Mouse (Mus musculus): ENCODE measurements around the gene Acadvl. TPM values are rescaled to one million over a fixed set of nuclear protein-coding genes. Genes with fewer than 3 reads are reported as not detected.

The Acadvl gene
- total and polyA plus RNA-seq, 3 experiments = 92.5 to 123 TPM; not detected in 1

DNA sequence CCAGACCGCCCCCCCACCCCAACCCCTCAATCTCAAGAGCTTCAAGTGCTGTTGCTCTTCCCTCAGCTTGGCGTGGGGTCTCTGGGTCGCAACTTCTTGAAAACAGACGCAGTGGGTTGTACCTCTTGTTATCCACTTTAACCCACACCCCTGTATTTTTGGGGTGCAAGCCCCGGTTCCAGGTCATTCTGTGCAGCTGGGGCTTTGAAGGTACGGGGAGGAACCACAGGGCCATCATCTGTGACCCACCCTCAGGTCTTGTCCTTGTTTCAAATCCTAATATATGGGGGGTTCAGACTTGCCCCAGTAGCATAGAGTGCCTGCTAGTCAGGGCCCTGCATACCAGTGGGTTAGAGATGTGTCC, 8.9 kb upstream of the Acadvl start:
- TF ChIP-seq ETS1 (IDR thresholded peaks at IDR 0.05; ENCODE audit: low read depth, low read length) (no peak), TAL1 (IDR thresholded peaks at IDR 0.05; ENCODE audit: low read length) (no peak)
- H3K36me3 ChIP-seq (ENCODE audit: control insufficient read depth in 1 of 2, insufficient read depth in 2 of 2, low read length in 2 of 2) = peaks cover 0 to 15% of the 10 kb centered on the region in 2 experiments; a peak in 2 of 4 replicates
- H3K27ac ChIP-seq (ENCODE audit: control insufficient read depth, low read depth, low read length) = no peak overlapping the region
- DNase-seq (ENCODE audit: low read depth, low spot score) = no peak
- H3K4me1 ChIP-seq (ENCODE audit: control insufficient read depth in 1 of 2, insufficient read depth in 2 of 2, low read length in 2 of 2) = peaks cover 0 to 19% of the 10 kb centered on the region in 2 experiments; a peak in 3 of 4 replicates
- no peaks in the 10 kb centered on the region for H3K9me3 ChIP-seq (replicated peaks; ENCODE audit: insufficient read depth, low read length)
- no peak overlapping the region for H3K9ac ChIP-seq (ENCODE audit: control insufficient read depth, low read depth, low read length, poor library complexity, severe bottlenecking)
- H3K79me2 ChIP-seq (ENCODE audit: control insufficient read depth, insufficient read depth, low read length, poor library complexity) = peaks cover 15% of the 10 kb centered on the region
- H3K27me3 ChIP-seq (ENCODE audit: control insufficient read depth in 1 of 2, insufficient read depth in 2 of 2, low read length in 2 of 2) = no peaks in the 10 kb centered on the region
- no peak overlapping the region for H3K4me3 ChIP-seq (ENCODE audit: control insufficient read depth in 1 of 2, insufficient read depth in 1 of 2, low read depth in 2 of 2, low read length in 2 of 2)

DNA sequence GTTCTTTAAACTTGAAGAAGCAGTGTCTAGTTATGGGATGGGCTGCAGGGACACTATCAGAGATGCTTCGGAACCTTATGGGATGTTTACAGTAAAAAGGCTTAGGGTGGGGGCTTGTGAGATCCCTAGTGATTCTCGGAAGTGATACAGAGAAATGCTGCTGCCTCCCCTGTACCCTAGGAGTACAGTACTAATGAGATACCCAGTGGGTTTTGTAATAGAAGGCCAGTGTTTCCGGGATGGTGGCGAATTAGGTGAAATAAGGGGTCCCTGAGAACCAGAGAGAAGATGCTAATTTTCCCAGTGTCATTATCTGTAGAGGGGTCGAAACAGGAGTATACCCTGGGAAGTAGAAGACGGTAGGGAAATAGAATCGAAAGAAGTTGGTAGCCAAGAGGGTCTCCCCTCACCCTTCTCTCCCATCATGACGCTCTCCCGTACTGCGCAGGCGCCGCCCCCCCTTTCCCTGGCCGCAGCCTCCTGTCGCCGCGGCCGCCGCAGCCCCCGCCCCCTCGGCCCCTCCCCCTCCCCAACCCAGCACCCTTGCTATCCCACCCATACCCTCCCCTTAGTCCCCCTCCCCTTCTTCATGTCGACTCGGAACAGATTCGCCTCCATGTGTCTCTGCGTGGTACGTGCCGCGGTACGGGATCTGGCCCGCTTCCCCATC, 8.4 kb upstream of the Acadvl start:
- no peak overlapping the region for H3K27ac ChIP-seq (ENCODE audit: control insufficient read depth, low read depth, low read length)
- no peaks in the 10 kb centered on the region for H3K9me3 ChIP-seq (replicated peaks; ENCODE audit: insufficient read depth, low read length)
- H3K79me2 ChIP-seq (ENCODE audit: control insufficient read depth, insufficient read depth, low read length, poor library complexity) = peaks cover 20% of the 10 kb centered on the region
- no peaks in the 10 kb centered on the region for H3K27me3 ChIP-seq (ENCODE audit: control insufficient read depth in 1 of 2, insufficient read depth in 2 of 2, low read length in 2 of 2)
- H3K9ac ChIP-seq (ENCODE audit: control insufficient read depth, low read depth, low read length, poor library complexity, severe bottlenecking) = no peak overlapping the region
- peaks cover 0 to 18% of the 10 kb centered on the region in 2 experiments; a peak in 3 of 4 replicates for H3K4me1 ChIP-seq (ENCODE audit: control insufficient read depth in 1 of 2, insufficient read depth in 2 of 2, low read length in 2 of 2)
- no peak overlapping the region for H3K4me3 ChIP-seq (ENCODE audit: control insufficient read depth in 1 of 2, insufficient read depth in 1 of 2, low read depth in 2 of 2, low read length in 2 of 2)
- H3K36me3 ChIP-seq (ENCODE audit: control insufficient read depth in 1 of 2, insufficient read depth in 2 of 2, low read length in 2 of 2) = peaks cover 0 to 18% of the 10 kb centered on the region in 2 experiments; a peak in 2 of 4 replicates
- no peak for DNase-seq (ENCODE audit: low read depth, low spot score)
- TF ChIP-seq ZKSCAN1 (IDR thresholded peaks at IDR 0.05; ENCODE audit: low read depth, low read length) (no peak), UBTF (IDR thresholded peaks at IDR 0.05; ENCODE audit: borderline replicate concordance, insufficient read depth, low read depth, low read length) (no peak), POLR2AphosphoS2 (IDR thresholded peaks at IDR 0.05; ENCODE audit: low read length) (no peak), MAZ (IDR thresholded peaks at IDR 0.05; ENCODE audit: low read depth, low read length) (no peak), SIN3A (IDR thresholded peaks at IDR 0.05; ENCODE audit: low read length) (no peak), TAL1 (IDR thresholded peaks at IDR 0.05; ENCODE audit: low read length) (no peak), MAX (IDR thresholded peaks at IDR 0.05; ENCODE audit: low read length) (no peak), CHD1 (IDR thresholded peaks at IDR 0.05; ENCODE audit: low read depth, low read length) (no peak), MAFK (IDR thresholded peaks at IDR 0.05; ENCODE audit: borderline replicate concordance, low read depth, low read length) (no peak), POLR2A (IDR thresholded peaks at IDR 0.05; ENCODE audit: control insufficient read depth in 1 of 2, insufficient read depth in 1 of 2, low read depth in 1 of 2, low read length in 2 of 2, poor library complexity in 1 of 2) (no peak), CTCF (IDR thresholded peaks at IDR 0.05 in 2 of 3, conservative IDR thresholded peaks at IDR 0.05 in 1 of 3; ENCODE audit: control insufficient read depth in 1 of 3, insufficient read depth in 1 of 3, low read depth in 2 of 3, low read length in 3 of 3, poor library complexity in 1 of 3, severe bottlenecking in 1 of 3) (no peak), MYC (IDR thresholded peaks at IDR 0.05; ENCODE audit: low read depth, low read length) (no peak), ELF1 (IDR thresholded peaks at IDR 0.05; ENCODE audit: low read depth, low read length) (no peak), JUND (IDR thresholded peaks at IDR 0.05; ENCODE audit: low read depth, low read length) (no peak), POLR2AphosphoS5 (IDR thresholded peaks at IDR 0.05; ENCODE audit: borderline replicate concordance, low read depth, low read length) (no peak), MEF2A (IDR thresholded peaks at IDR 0.05; ENCODE audit: extremely low read depth, insufficient replicate concordance, low read depth, low read length, poor library complexity, severe bottlenecking) (no peak), TCF12 (IDR thresholded peaks at IDR 0.05; ENCODE audit: low read depth, low read length) (no peak), ZMIZ1 (IDR thresholded peaks at IDR 0.05; ENCODE audit: low read depth, low read length) (no peak)
